Mouse (Mus musculus) limb, embryonic 14.5 days (tissue): ENCODE measurements around the gene Rhno1. TPM values are rescaled to one million over a fixed set of nuclear protein-coding genes. Genes with fewer than 3 reads are reported as not detected.

Experiments used
- ATAC-seq: fragments of 200-750 bp; cut with Nextera tagmentation; 2 replicates; pipeline ENCODE4 v1.8.0; 2017; ENCODE audit warnings: low read depth, moderate number of reproducible peaks, moderate TSS enrichment; ENCODE audit not compliant: low FRiP score
- DNase-seq: peaks from one replicate; pipeline ENCODE4 v3.0.0-alpha.2; 2015; ENCODE audit warnings: low spot score
- H3K27ac ChIP-seq: fragments of 300-500 bp; sonication (generic); replicated peaks from 2 replicates; pipeline ENCODE4 v1.5.1; 2014; ENCODE audit warnings: low read depth, mild to moderate bottlenecking, low read length, moderate library complexity, mixed read lengths
- H3K27me3 ChIP-seq: fragments of 300-500 bp; sonication (generic); 2 replicates; pipeline ENCODE4 v1.6.1; 2014; ENCODE audit warnings: low read length, mixed read lengths; ENCODE audit not compliant: control insufficient read depth, insufficient read depth
- H3K36me3 ChIP-seq: fragments of 300-500 bp; sonication (generic); 2 replicates; pipeline ENCODE4 v1.6.1; 2014; ENCODE audit warnings: mild to moderate bottlenecking, low read length, moderate library complexity, mixed read lengths; ENCODE audit not compliant: control insufficient read depth, insufficient read depth
- H3K4me1 ChIP-seq: fragments of 300-500 bp; sonication (generic); 2 replicates; pipeline ENCODE4 v1.6.1; 2014; ENCODE audit warnings: antibody characterized with exemption, low read length, mixed read lengths; ENCODE audit not compliant: control insufficient read depth, insufficient read depth
- H3K4me2 ChIP-seq: fragments of 300-500 bp; sonication (generic); replicated peaks from 2 replicates; pipeline ENCODE4 v1.6.1; 2014; ENCODE audit warnings: low read depth, mild to moderate bottlenecking, low read length, moderate library complexity; ENCODE audit not compliant: severe bottlenecking
- H3K4me3 ChIP-seq: fragments of 300-500 bp; sonication (generic); replicated peaks from 2 replicates; pipeline ENCODE4 v1.5.1; 2014; ENCODE audit warnings: low read length
- H3K9ac ChIP-seq: fragments of 300-500 bp; sonication (generic); 2 replicates; pipeline ENCODE4 v1.6.1; 2014; ENCODE audit warnings: mild to moderate bottlenecking, low read depth, low read length, moderate library complexity; ENCODE audit not compliant: severe bottlenecking
- H3K9me3 ChIP-seq: fragments of 300-500 bp; sonication (generic); 2 replicates; pipeline ENCODE4 v1.6.1; 2016; ENCODE audit warnings: low read length; ENCODE audit not compliant: control insufficient read depth
- POLR2A ChIP-seq: fragments of 200-500 bp; IDR thresholded peaks from 2 replicates; pipeline ENCODE4 v1.8.0; 2012; ENCODE audit warnings: inconsistent platforms, mild to moderate bottlenecking, moderate library complexity, borderline replicate concordance; ENCODE audit not compliant: insufficient read depth, insufficient read length; ENCODE audit errors: extremely low read depth
- WGBS: fragments of 180-500 bp; shearing (Covaris S2); extraction: QIAGEN DNeasy Blood & Tissue Kit; methylation state at CpG from one replicate; pipeline ENCODE4 v1.1.7; 2014; 5-methylcytosine and 5-hydroxymethylcytosine counted together
- polyA plus RNA-seq, 2 experiments: library from polyadenylated mRNA; depleted of rRNA in 1 of 2; stranded (reverse) in 1 of 2; unstranded in 1 of 2; fragments of >200 nt; fragmentation: Nextera tagmentation in 1 of 2; extraction: Ambion mirVana in 1 of 2; gene quantifications; 2 replicates each; pipeline versions ENCODE4 v1.2.1 to v1.2.3; 2012 to 2014

Gene Rhno1
- polyA plus RNA-seq, 2 experiments: 58.8 to 127 TPM

GRCm38 (mm10) chr6:128361901-128362300 is 810 bp downstream of the Rhno1 start:
- no peak for ATAC-seq
- no peak for DNase-seq
- Histone ChIP-seq H3K36me3 (peaks cover 30% of the 10 kb centered on the region), H3K4me1 (peaks cover 12% of the 10 kb centered on the region), H3K27ac (peak overlapping the region; percentile 93), H3K4me2 (peak overlapping the region; percentile 93), H3K27me3 (no peaks in the 10 kb centered on the region), H3K9ac (peak overlapping the region; percentile 90), H3K9me3 (no peaks in the 10 kb centered on the region), H3K4me3 (peak overlapping the region; percentile 87)
- 16% methylated on average over 8 of the region's 9 CpGs for WGBS
- TF ChIP-seq POLR2A: no peak

- ATAC-seq: no peak
- DNase-seq: peak; percentile 60
- no peak overlapping the region for H3K4me2 ChIP-seq
- H3K4me1 ChIP-seq: peaks cover 24% of the 10 kb centered on the region
- WGBS: 31% methylated on average over 2 of the region's 2 CpGs
- TF ChIP-seq POLR2A: no peak
- no peak overlapping the region for H3K9ac ChIP-seq
- H3K9me3 ChIP-seq: no peaks in the 10 kb centered on the region
- H3K27me3 ChIP-seq: no peaks in the 10 kb centered on the region
- H3K36me3 ChIP-seq: peaks cover 22% of the 10 kb centered on the region
- no peak overlapping the region for H3K27ac ChIP-seq
- H3K4me3 ChIP-seq: no peak overlapping the region
Measured at GRCm38 (mm10) chr6:128358999-128359398, 3.7 kb downstream of the Rhno1 start.

- Histone ChIP-seq H3K9ac (peak within 1 kb of the TSS; percentile 76), H3K36me3 (peaks cover 25% of the 10 kb centered on the region), H3K27ac (peak within 1 kb of the TSS; percentile 85), H3K4me2 (peak within 1 kb of the TSS; percentile 71), H3K4me3 (peak within 1 kb of the TSS; percentile 78), H3K4me1 (peaks cover 14% of the 10 kb centered on the region), H3K9me3 (no peaks in the 10 kb centered on the region), H3K27me3 (no peaks in the 10 kb centered on the region)
- WGBS: 1% methylated on average over 32 of the region's 42 CpGs
- 0 out of 2 replicates have a peak, but pooled peaks have one; percentile 34 for TF ChIP-seq POLR2A
- ATAC-seq (peak; percentile 98), DNase-seq (peak; percentile 98)
Measured at GRCm38 (mm10) chr6:128355726-128356416, 6.8 kb downstream of the Rhno1 start, which contains the start of gene Tulp3. TSS of gene Tulp3 (minus strand) at chr6:128355851.

GRCm38 (mm10) chr6:128355201-128355681 is 7.5 kb downstream of the Rhno1 start:
- H3K4me3 ChIP-seq: peak overlapping the region; percentile 78
- TF ChIP-seq POLR2A: no peak
- peak overlapping the region; percentile 71 for H3K4me2 ChIP-seq
- peak; percentile 64 for ATAC-seq
- H3K9ac ChIP-seq: peak overlapping the region; percentile 76
- H3K9me3 ChIP-seq: no peaks in the 10 kb centered on the region
- peaks cover 14% of the 10 kb centered on the region for H3K4me1 ChIP-seq
- 0% methylated on average over 20 of the region's 28 CpGs for WGBS
- DNase-seq: peak; percentile 42
- peaks cover 31% of the 10 kb centered on the region for H3K36me3 ChIP-seq
- no peaks in the 10 kb centered on the region for H3K27me3 ChIP-seq
- peak overlapping the region; percentile 85 for H3K27ac ChIP-seq

DNA sequence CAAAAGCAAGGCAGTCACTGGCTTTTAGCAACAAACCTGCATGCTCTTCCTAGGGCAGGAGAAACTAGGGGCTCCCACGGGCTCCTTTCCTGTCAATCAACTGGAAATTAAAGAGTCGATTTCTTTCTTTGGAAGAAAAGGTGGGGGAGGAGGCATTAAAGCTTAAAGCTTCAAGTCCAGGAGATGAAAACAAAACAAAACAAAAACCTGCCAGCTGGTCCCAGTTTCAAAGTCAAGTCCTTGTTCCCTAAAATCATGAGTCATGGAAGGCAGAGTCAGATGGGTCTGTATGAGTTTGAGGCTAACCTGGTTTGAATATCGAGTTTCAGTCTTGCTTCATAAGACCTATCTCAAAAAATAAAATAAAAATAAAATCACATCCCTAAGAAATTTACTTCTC is 8.6 kb downstream of the Rhno1 start:
- no peak for ATAC-seq
- Histone ChIP-seq H3K36me3 (peaks cover 32% of the 10 kb centered on the region), H3K4me1 (peaks cover 14% of the 10 kb centered on the region), H3K27ac (no peak overlapping the region), H3K9me3 (no peaks in the 10 kb centered on the region), H3K4me3 (peak overlapping the region; percentile 78; the same call in 1 of the 2 replicates), H3K9ac (no peak overlapping the region), H3K27me3 (no peaks in the 10 kb centered on the region), H3K4me2 (peak overlapping the region; percentile 71)
- no peak for TF ChIP-seq POLR2A
- no peak for DNase-seq
- 66% methylated on average over 3 of the region's 3 CpGs for WGBS

DNA sequence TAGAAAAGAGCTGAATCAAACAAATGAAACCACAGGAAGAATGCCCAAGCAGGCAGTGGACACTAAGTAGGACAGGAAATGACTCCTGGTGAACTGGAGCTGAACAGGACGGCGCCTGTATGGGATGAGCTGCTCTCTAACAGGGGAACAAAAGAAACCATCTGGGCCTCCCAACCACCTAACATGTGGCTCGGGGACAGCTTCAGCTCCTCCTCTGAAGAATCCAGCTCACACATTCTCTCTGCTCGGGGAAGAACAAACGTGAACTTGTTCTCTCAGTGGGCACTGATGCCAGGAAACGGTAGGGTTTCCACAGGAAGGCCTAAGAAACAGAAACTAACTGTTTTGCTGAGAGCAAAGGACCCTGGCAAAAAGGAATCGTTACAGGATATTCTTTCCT is 13.0 kb downstream of the Rhno1 start:
- H3K4me1 ChIP-seq: peaks cover 9% of the 10 kb centered on the region
- TF ChIP-seq POLR2A: no peak
- no peak overlapping the region for H3K9ac ChIP-seq
- H3K4me2 ChIP-seq: no peak overlapping the region
- peaks cover 10% of the 10 kb centered on the region for H3K36me3 ChIP-seq
- H3K27ac ChIP-seq: no peak overlapping the region
- H3K4me3 ChIP-seq: no peak overlapping the region
- no peaks in the 10 kb centered on the region for H3K9me3 ChIP-seq
- ATAC-seq: no peak
- 63% methylated on average over 7 of the region's 7 CpGs for WGBS
- DNase-seq: no peak
- H3K27me3 ChIP-seq: no peaks in the 10 kb centered on the region
